In genomic region chr12:40222251-40223081, GRCm38 (mm10) we compare ENCODE assay signal across 8 mouse cellular contexts. TPM values are rescaled to one million over a fixed set of nuclear protein-coding genes. Genes with fewer than 3 reads are reported as not detected.
DNase-seq lines count a peak whose midpoint lies in the region; ATAC-seq and TF ChIP-seq lines count a peak whose summit lies in the region.

No protein-coding gene starts in this region.

- peaks cover 11% of the 10 kb centered on the region for H3K4me1 ChIP-seq in hindbrain, postnatal 0 days (ENCODE audit: insufficient read depth, low read length)

- H3K4me2 ChIP-seq in hindbrain, postnatal 0 days (ENCODE audit: low read depth, low read length): peak overlapping the region; percentile 76

- H3K36me3 ChIP-seq in hindbrain, postnatal 0 days (ENCODE audit: insufficient read depth, low read length): no peaks in the 10 kb centered on the region

- intact Hi-C loops in gastrocnemius, adult 2 months (cut with DNase I): loop anchor here (10.0 kb wide), 1 partner anchor 362 kb away; no protein-coding TSS in a partner anchor

- under 1% methylated on average over 81 of the region's 81 CpGs for WGBS in hindbrain, postnatal 0 days

- no peaks in the 10 kb centered on the region for H3K9me3 ChIP-seq in hindbrain, postnatal 0 days (ENCODE audit: low read length)

- H3K27ac ChIP-seq in gastrocnemius, adult 2 months: peak overlapping the region; percentile 100
- peak overlapping the region; percentile 98 for H3K27ac ChIP-seq in hindbrain, postnatal 0 days

- peak overlapping the region; percentile 94 for H3K4me3 ChIP-seq in gastrocnemius, adult 2 months
- H3K4me3 ChIP-seq in hindbrain, postnatal 0 days (ENCODE audit: low read length): peak overlapping the region; percentile 87

- H3K27me3 ChIP-seq in hindbrain, postnatal 0 days (ENCODE audit: insufficient read depth, low read length): no peaks in the 10 kb centered on the region

- no peak; the same call in 1 of the 2 replicates for TF ChIP-seq CTCF in gastrocnemius, adult 2 months (IDR thresholded peaks at IDR 0.05)
- peak; percentile 51 for TF ChIP-seq CTCF in hindbrain, postnatal 0 days (IDR thresholded peaks at IDR 0.05; ENCODE audit: low read depth)

- peak; percentile 98 for DNase-seq in gastrocnemius, adult 2 months
- peak; percentile 98 for DNase-seq in hindbrain, postnatal 0 days (ENCODE audit: low spot score)
- DNase-seq in left cerebral cortex, adult 18-20 months (ENCODE audit: low spot score in 2 of 2): peak; percentile 91 to 96
- peak; percentile 95 to 99 for DNase-seq in lung, postnatal 4 days
- DNase-seq in retina, postnatal 1 day: peak; percentile 98
- DNase-seq in urinary bladder, adult 18-20 months (ENCODE audit: low spot score in 2 of 2): peak; percentile 87 to 96

- ATAC-seq in activated CD4-positive, CD25-positive, alpha-beta regulatory T cell, adult 4 months: peak; percentile 51
- peak; percentile 60 for ATAC-seq in common myeloid progenitor, adult 5-6 weeks (replicated peaks; ENCODE audit: low read depth, poor library complexity, severe bottlenecking)
- peak; percentile 94 for ATAC-seq in hindbrain, postnatal 0 days

- H3K9ac ChIP-seq in hindbrain, postnatal 0 days (replicated peaks; ENCODE audit: low read length): peak overlapping the region; percentile 86

RNA-seq across cellular contexts. Expression of gene Lsmem1, which starts 23.2 kb away (rescaled TPM):
- under 1 TPM in 1 of 2 experiments, not detected in 1; 0.63 TPM for polyA plus RNA-seq in activated CD4-positive, CD25-positive, alpha-beta regulatory T cell, adult 4 months (2017; shearing (Covaris generic))
- total RNA-seq in common myeloid progenitor, adult 5-6 weeks (2017): not detected in 2 replicates
- 10 to 100 TPM; 55.8 to 58.6 TPM for total RNA-seq in gastrocnemius, adult 2 months (2021)
- not detected in 2 replicates for total RNA-seq in hindbrain, postnatal 0 days (2014; rRNA removed)
- polyA plus RNA-seq in hindbrain, postnatal 0 days (2015; fragmentation: Nextera tagmentation; extraction: Ambion mirVana): 0.09 and 0.24 TPM in 2 replicates
- 1 to 10 TPM; 1.8 to 2.6 TPM for total RNA-seq in left cerebral cortex, adult 18-20 months (2021)

RNA-seq across cellular contexts. Expression of gene Ifrd1, which starts 25.8 kb away (rescaled TPM):
- 10 to 100 TPM; 51.8 to 63.0 TPM for polyA plus RNA-seq in activated CD4-positive, CD25-positive, alpha-beta regulatory T cell, adult 4 months (2017; shearing (Covaris generic))
- 129 and 177 TPM in 2 replicates for total RNA-seq in common myeloid progenitor, adult 5-6 weeks (2017)
- 100 to 1,000 TPM; 106 to 137 TPM for total RNA-seq in gastrocnemius, adult 2 months (2021)
- 36.0 and 37.8 TPM in 2 replicates for total RNA-seq in hindbrain, postnatal 0 days (2014; rRNA removed)
- 118 and 128 TPM in 2 replicates for polyA plus RNA-seq in hindbrain, postnatal 0 days (2015; fragmentation: Nextera tagmentation; extraction: Ambion mirVana)
- total RNA-seq in left cerebral cortex, adult 18-20 months (2021): 100 to 1,000 TPM; 105 to 108 TPM

Comparison
In these comparisons a context has a peak if more than half of its experiments do, and no peak if none do; other contexts are left out.
1. Peak in every context shown above with its lines: DNase-seq, ATAC-seq, H3K4me3 ChIP-seq and H3K27ac ChIP-seq.
2. RNA of gene Lsmem1, which starts 23.2 kb away (total RNA-seq): 55.8 to 58.6 TPM in gastrocnemius, adult 2 months; 1.8 to 2.6 TPM in left cerebral cortex, adult 18-20 months, not detected in common myeloid progenitor, adult 5-6 weeks and not detected in hindbrain, postnatal 0 days; every median in the first group is over 10 times any median in the second.